Mouse (Mus musculus) neural tube, embryonic 14.5 days (tissue): Measurements from ENCODE around the gene Spata31d1d. TPM values are rescaled to one million over a fixed set of nuclear protein-coding genes. Genes with fewer than 3 reads are reported as not detected.

ENCODE experiments used
- ATAC-seq: fragments of 200-750 bp; cut with Nextera tagmentation; 2 replicates; pipeline ENCODE4 v1.8.0; 2017; ENCODE audit warnings: low read depth, mild to moderate bottlenecking, moderate TSS enrichment, moderate library complexity
- H3K27ac ChIP-seq: fragments of 300-500 bp; sonication (generic); 2 replicates; pipeline ENCODE4 v1.5.1; 2014; ENCODE audit warnings: low read depth, mild to moderate bottlenecking, control low read depth, low read length, moderate library complexity, mixed read lengths
- H3K27me3 ChIP-seq: fragments of 300-500 bp; sonication (generic); 2 replicates; pipeline ENCODE4 v1.6.1; 2014; ENCODE audit warnings: low read length; ENCODE audit not compliant: control insufficient read depth, insufficient read depth
- H3K36me3 ChIP-seq: fragments of 300-500 bp; sonication (generic); 2 replicates; pipeline ENCODE4 v1.6.1; 2014; ENCODE audit warnings: low read length, mixed read lengths; ENCODE audit not compliant: control insufficient read depth, insufficient read depth
- H3K4me1 ChIP-seq: fragments of 300-500 bp; sonication (generic); 2 replicates; pipeline ENCODE4 v1.6.1; 2014; ENCODE audit warnings: low read length; ENCODE audit not compliant: control insufficient read depth, insufficient read depth
- H3K4me2 ChIP-seq: fragments of 300-500 bp; sonication (generic); 2 replicates; pipeline ENCODE4 v1.6.1; 2014; ENCODE audit warnings: mild to moderate bottlenecking, low read depth, low read length, control low read depth
- H3K4me3 ChIP-seq: fragments of 300-500 bp; sonication (generic); 2 replicates; pipeline ENCODE4 v1.5.1; 2014; ENCODE audit warnings: low read depth, low read length, control low read depth, mixed read lengths
- H3K9ac ChIP-seq: fragments of 300-500 bp; sonication (generic); replicated peaks from 2 replicates; pipeline ENCODE4 v1.6.1; 2014; ENCODE audit warnings: low read depth, mild to moderate bottlenecking, control low read depth, low read length, mixed read lengths
- H3K9me3 ChIP-seq: fragments of 300-500 bp; sonication (generic); 2 replicates; pipeline ENCODE4 v1.6.1; 2016; ENCODE audit warnings: low read length; ENCODE audit not compliant: control insufficient read depth
- WGBS: fragments of 180-500 bp; shearing (Covaris S2); extraction: QIAGEN DNeasy Blood & Tissue Kit; methylation state at CpG from one replicate; pipeline ENCODE4 v1.1.7; 2014; 5-methylcytosine and 5-hydroxymethylcytosine counted together
- polyA plus RNA-seq: library from polyadenylated mRNA; unstranded; fragments of >200 nt; fragmentation: Nextera tagmentation; extraction: Ambion mirVana; gene quantifications from 2 replicates; pipeline ENCODE4 v1.2.1, GENCODE M21; 2014

Spata31d1d gene
- polyA plus RNA-seq, 1 experiment from 2014 or later: not detected

DNA sequence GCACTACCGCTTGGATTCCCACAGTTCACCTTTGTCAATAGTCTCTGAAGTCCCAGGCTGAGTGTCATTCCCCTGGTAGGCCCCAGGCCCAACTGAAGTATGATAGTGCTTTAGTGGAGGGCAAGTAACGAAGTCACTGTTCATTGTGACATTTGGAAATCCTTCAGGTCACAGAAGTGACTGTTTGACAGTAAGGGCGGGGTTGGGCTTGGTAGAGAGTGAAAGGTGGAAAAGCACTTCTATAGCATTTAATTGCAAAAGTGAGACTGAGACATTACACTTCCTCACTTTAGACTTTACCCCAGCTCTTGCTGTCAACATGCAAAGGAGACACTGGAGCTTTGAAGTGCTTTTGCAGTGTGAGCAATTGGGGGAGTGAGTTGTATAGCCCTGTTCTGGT lies 37.5 kb downstream of the Spata31d1d start, which contains the start of gene 4921517D22Rik:
TSS of gene 4921517D22Rik (minus strand) at position 101 of the 400 bp plus-strand sequence.
- ATAC-seq: no peak
- 91% methylated on average over 3 of the region's 3 CpGs for WGBS
- no peaks in the 10 kb centered on the region for H3K27me3 ChIP-seq
- H3K4me2 ChIP-seq: no peak within 1 kb of the TSS
- H3K36me3 ChIP-seq: no peaks in the 10 kb centered on the region
- no peak within 1 kb of the TSS for H3K27ac ChIP-seq
- H3K9me3 ChIP-seq: no peaks in the 10 kb centered on the region
- H3K4me3 ChIP-seq: no peak within 1 kb of the TSS
- no peaks in the 10 kb centered on the region for H3K4me1 ChIP-seq
- H3K9ac ChIP-seq: no peak within 1 kb of the TSS

DNA sequence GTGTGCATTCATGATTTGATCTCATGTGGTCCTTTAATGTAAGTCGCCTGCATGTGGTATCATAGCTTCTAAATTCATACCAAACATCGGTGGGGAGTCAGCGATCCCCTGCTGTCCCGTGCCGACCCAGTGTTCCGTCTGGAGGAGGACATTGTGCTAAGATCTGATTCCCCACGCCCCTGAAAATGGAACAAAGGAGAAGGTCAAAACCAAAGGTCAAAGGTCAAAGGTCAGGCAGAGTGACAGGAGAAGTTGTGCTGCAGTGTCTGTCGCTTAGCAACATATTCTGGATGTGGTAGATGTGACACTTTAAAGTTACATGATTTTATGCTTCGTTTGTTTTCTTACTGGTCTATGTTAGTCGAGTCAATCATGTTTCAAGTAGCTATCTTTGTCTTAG lies 40.1 kb downstream of the Spata31d1d start:
- no peak overlapping the region for H3K4me2 ChIP-seq
- H3K27ac ChIP-seq: no peak overlapping the region
- no peaks in the 10 kb centered on the region for H3K9me3 ChIP-seq
- H3K9ac ChIP-seq: no peak overlapping the region
- 16% methylated on average over 10 of the region's 10 CpGs for WGBS
- no peaks in the 10 kb centered on the region for H3K4me1 ChIP-seq
- no peaks in the 10 kb centered on the region for H3K36me3 ChIP-seq
- H3K4me3 ChIP-seq: no peak overlapping the region
- no peaks in the 10 kb centered on the region for H3K27me3 ChIP-seq
- ATAC-seq: no peak

DNA sequence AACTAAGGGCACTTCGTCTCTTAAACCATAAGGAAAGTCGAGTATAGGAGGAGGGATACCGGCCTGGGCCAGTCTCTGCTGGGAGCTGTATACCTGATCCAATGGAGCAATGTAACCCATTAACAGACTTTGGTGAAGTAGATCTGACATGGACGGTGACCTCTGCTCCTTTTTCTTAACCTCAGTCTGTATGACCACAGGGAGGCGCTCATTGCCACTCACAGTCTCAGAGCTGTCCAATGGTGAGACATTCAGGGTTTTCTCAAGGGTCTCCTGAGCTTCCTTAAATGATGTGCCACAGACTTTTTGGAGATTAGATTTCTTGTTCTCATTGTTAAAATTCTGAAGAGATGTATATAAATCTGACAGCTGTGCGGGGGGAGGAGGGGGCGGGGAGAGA lies 41.0 kb downstream of the Spata31d1d start:
- no peak overlapping the region for H3K27ac ChIP-seq
- H3K36me3 ChIP-seq: no peaks in the 10 kb centered on the region
- no peaks in the 10 kb centered on the region for H3K9me3 ChIP-seq
- no peak overlapping the region for H3K9ac ChIP-seq
- H3K27me3 ChIP-seq: no peaks in the 10 kb centered on the region
- no peak for ATAC-seq
- no peak overlapping the region for H3K4me3 ChIP-seq
- H3K4me2 ChIP-seq: no peak overlapping the region
- 81% methylated on average over 7 of the region's 7 CpGs for WGBS
- H3K4me1 ChIP-seq: no peaks in the 10 kb centered on the region

DNA sequence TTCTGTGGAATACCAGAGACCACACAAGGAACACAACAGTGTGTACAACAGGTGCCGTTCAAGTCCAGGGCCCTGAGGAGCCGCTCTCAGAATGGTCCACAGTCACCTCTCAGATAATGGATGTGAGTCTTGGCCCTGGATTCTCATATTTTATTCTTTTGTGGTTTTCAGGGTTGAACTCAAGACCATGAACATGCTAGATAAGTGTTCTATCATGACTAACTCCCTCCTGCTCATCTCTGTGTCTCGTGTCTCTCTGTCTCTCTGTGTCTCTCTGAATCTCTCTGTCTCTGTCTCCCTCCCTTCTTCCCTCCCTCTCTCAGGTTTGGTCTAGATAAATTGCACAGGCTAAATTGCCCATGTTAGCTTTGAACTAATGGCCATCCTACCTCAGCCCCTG lies 41.7 kb downstream of the Spata31d1d start:
- Histone ChIP-seq H3K36me3 (no peaks in the 10 kb centered on the region), H3K4me3 (no peak overlapping the region), H3K9ac (no peak overlapping the region), H3K27me3 (no peaks in the 10 kb centered on the region), H3K4me1 (no peaks in the 10 kb centered on the region), H3K4me2 (no peak overlapping the region), H3K27ac (no peak overlapping the region), H3K9me3 (no peaks in the 10 kb centered on the region)
- no peak for ATAC-seq
- 90% methylated on average over 3 of the region's 3 CpGs for WGBS

DNA sequence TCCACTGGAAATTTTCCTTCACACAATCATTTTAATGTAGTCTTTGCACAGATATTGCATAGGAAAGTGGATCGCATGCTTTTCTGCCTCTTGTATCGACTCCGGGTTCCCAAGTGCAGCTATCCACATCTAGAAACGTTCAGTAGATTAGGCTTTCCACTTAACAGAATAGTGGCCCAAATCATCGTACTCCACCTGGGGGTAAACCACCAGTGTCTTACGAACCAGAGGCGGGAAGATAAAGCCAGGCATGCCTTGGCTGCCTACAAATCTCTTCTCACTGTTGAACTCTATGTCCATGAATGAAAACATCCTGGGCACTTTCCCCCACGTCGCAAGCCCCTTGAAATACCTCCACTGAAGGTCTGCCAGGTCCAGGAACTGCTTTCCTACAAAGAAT lies 42.2 kb downstream of the Spata31d1d start:
- ATAC-seq: no peak
- WGBS: 94% methylated on average over 9 of the region's 9 CpGs
- H3K9ac ChIP-seq: no peak overlapping the region
- no peaks in the 10 kb centered on the region for H3K36me3 ChIP-seq
- no peak overlapping the region for H3K4me3 ChIP-seq
- H3K27me3 ChIP-seq: no peaks in the 10 kb centered on the region
- no peak overlapping the region for H3K4me2 ChIP-seq
- H3K27ac ChIP-seq: no peak overlapping the region
- no peaks in the 10 kb centered on the region for H3K9me3 ChIP-seq
- no peaks in the 10 kb centered on the region for H3K4me1 ChIP-seq

DNA sequence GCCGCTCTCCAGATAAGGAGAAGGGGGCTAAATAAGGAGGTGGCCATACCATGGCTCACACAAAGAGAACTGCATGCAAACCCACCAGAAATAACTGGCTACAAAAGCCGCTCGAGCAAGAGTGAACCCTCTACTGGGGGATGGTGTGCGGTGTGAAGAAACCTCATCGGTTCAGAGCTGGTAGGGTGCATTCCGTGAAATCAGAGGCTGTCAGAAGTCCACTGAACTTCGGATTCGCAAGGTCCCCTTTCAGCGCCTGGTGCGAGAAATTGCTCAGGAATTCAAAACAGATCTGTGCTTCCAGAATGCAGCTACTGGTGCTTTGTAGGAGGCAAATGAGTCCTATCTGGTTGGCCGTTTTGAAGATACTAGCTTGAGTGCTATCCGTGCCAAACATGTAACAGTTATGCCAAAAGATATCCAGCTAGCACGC lies 43.2 kb downstream of the Spata31d1d start:
- Histone ChIP-seq H3K9ac (no peak overlapping the region), H3K9me3 (no peaks in the 10 kb centered on the region), H3K27ac (no peak overlapping the region), H3K36me3 (no peaks in the 10 kb centered on the region), H3K27me3 (no peaks in the 10 kb centered on the region), H3K4me2 (no peak overlapping the region), H3K4me3 (no peak overlapping the region), H3K4me1 (no peaks in the 10 kb centered on the region)
- WGBS: 74% methylated on average over 13 of the region's 13 CpGs
- no peak for ATAC-seq

DNA sequence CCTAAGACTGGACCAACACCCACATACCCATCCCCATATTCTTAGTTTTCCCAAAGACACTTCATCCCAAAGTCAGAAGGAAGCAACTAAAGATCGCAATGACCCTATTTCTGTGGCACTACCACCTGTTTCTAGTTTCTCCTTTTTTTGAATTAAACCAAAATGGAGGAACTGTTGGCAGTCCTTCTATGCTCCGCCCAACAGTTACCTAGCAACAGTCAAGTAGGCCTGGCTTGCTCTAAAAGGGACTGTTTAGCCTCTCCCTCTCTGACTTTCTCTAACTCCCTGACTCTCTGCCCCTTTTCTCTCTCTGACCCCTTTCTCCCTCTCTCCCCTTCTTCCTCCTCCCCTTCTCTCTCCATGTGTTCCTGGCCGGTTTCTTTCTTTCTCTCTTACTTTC lies 46.3 kb downstream of the Spata31d1d start:
- Histone ChIP-seq H3K9me3 (no peaks in the 10 kb centered on the region), H3K9ac (no peak overlapping the region), H3K4me1 (no peaks in the 10 kb centered on the region), H3K27me3 (no peaks in the 10 kb centered on the region), H3K4me3 (no peak overlapping the region), H3K27ac (no peak overlapping the region), H3K4me2 (no peak overlapping the region), H3K36me3 (no peaks in the 10 kb centered on the region)
- WGBS: 81% methylated on average over 3 of the region's 3 CpGs
- ATAC-seq: no peak

DNA sequence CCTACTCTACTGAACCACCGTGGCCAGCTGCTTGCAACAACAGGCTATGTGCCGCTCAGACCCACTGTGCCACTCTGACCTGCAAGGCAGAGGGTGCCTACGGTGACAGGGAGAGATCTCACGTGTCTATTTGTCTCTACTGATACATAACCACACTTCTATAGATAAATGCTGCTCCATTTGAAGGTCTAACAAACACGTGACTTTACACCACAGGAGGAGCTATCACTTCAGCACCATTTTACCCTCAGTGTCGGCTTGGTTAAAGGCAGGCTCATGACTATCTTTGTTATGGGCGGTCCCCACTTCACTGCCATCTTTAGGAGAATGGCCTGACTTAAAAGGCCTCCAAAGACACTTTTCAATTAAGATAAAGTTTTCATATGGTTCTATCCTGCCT lies 48.9 kb downstream of the Spata31d1d start:
- 40% methylated on average over 7 of the region's 7 CpGs for whole genome bisulfite sequencing

DNA sequence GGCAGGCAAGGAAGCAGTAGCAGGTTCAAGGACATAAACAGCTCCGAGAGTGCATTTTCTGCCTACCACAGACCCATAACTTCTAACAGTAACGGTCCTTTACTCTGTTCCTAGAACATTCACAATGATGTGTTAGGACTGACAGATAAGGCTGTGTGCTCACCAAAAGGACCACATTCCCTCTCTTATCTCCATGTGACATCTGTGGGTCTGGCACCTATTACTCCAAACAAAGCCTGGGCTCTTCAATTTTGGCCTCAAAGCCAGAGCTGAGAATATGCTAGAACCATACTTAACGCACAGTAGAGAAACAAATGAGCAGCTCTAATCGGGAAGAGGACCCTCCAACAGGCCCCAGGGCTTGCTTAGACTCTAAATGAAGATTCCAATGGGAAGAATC lies 51.6 kb downstream of the Spata31d1d start:
- no peaks in the 10 kb centered on the region for H3K4me1 ChIP-seq
- H3K9me3 ChIP-seq: no peaks in the 10 kb centered on the region
- H3K27ac ChIP-seq: no peak overlapping the region
- no peak overlapping the region for H3K4me3 ChIP-seq
- no peaks in the 10 kb centered on the region for H3K36me3 ChIP-seq
- H3K27me3 ChIP-seq: no peaks in the 10 kb centered on the region
- no peak for ATAC-seq
- 89% methylated on average over 4 of the region's 4 CpGs for whole genome bisulfite sequencing
- no peak overlapping the region for H3K9ac ChIP-seq
- H3K4me2 ChIP-seq: no peak overlapping the region

More for the DNA sequence above, 48.9 kb downstream of the Spata31d1d start:
- Histone ChIP-seq H3K36me3 (no peaks in the 10 kb centered on the region), H3K4me3 (no peak overlapping the region), H3K9ac (no peak overlapping the region), H3K9me3 (no peaks in the 10 kb centered on the region), H3K27ac (no peak overlapping the region), H3K4me1 (no peaks in the 10 kb centered on the region), H3K4me2 (no peak overlapping the region), H3K27me3 (no peaks in the 10 kb centered on the region)
- no peak for ATAC-seq

DNA sequence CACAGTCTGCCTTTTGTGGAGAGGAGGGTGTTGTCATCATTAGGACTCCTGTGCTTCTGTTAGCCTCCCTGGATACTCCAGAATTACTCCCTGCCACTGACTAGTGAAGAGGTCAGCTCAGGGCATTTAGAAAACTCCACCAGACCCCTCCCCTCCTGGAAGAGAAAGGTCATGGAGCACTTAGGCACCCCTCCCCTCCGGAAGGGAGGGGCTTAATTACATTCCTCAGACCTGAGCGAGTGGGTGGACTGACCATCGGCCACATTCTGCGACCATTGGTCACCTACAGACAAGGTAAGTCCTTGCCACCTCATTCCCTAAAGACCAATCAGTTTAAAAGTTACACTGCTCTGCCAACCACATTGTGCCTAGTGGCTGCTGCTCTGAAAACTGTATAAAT lies 52.2 kb downstream of the Spata31d1d start:
- 46% methylated on average over 4 of the region's 4 CpGs for WGBS
- H3K27me3 ChIP-seq: no peaks in the 10 kb centered on the region
- no peaks in the 10 kb centered on the region for H3K36me3 ChIP-seq
- H3K4me2 ChIP-seq: no peak overlapping the region
- H3K4me3 ChIP-seq: no peak overlapping the region
- no peak for ATAC-seq
- H3K27ac ChIP-seq: no peak overlapping the region
- H3K9ac ChIP-seq: no peak overlapping the region
- H3K4me1 ChIP-seq: 0 out of 2 replicates have a peak, but pooled peaks cover under 1% of the 10 kb centered on the region
- no peaks in the 10 kb centered on the region for H3K9me3 ChIP-seq
